Mouse (Mus musculus) cerebellum, adult (tissue): ENCODE results near the gene Clip2.

Source experiments
- ATAC-seq: cut with Nextera tagmentation; 2 replicates; pipeline ENCODE4 v1.9.2; 2017; ENCODE audit warnings: mild to moderate bottlenecking, moderate library complexity, mixed read lengths; ENCODE audit not compliant: insufficient number of reproducible peaks, low FRiP score, low TSS enrichment

Gene Clip2

DNA sequence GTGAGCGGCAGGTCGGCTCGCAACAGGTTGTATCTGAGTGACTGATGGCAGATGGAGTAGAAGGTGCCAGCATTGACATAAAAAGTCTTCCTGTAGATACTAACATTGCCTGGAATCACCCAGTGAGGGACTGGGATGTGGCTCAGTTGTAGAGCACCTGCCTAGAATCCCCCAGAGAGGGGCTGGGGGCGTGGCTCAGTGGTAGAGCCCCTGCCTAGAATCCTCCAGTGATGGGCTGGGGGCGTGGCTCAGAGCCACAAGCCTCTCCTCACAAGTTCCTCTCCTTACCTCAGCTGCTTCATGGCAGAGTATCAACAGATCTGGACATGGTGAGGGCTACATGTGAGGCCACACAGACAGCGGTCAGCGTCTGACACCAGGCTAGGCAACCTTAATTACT lies 112.8 kb downstream of the Clip2 start:
- no peak for ATAC-seq
